Mouse (Mus musculus) lung, postnatal 0 days (tissue): ENCODE measurements around the gene Myh8. TPM values are rescaled to one million over a fixed set of nuclear protein-coding genes. Genes with fewer than 3 reads are reported as not detected.

ENCODE experiments used
- ATAC-seq: fragments of 200-750 bp; cut with Nextera tagmentation; 2 replicates; pipeline ENCODE4 v1.8.0; 2017; ENCODE audit warnings: moderate library complexity
- DNase-seq: peaks from one replicate; pipeline ENCODE4 v3.0.0-alpha.2; 2016; ENCODE audit warnings: low spot score
- H3K27ac ChIP-seq: fragments of 300-500 bp; sonication (generic); 2 replicates; pipeline ENCODE4 v1.5.1; 2014; ENCODE audit warnings: antibody characterized with exemption, mild to moderate bottlenecking, low read length, mixed read lengths
- H3K27me3 ChIP-seq: fragments of 300-500 bp; sonication (generic); replicated peaks from 2 replicates; pipeline ENCODE4 v1.6.1; 2014; ENCODE audit warnings: low read length, mixed read lengths; ENCODE audit not compliant: insufficient read depth
- H3K36me3 ChIP-seq: fragments of 300-500 bp; sonication (generic); 2 replicates; pipeline ENCODE4 v1.6.1; 2014; ENCODE audit warnings: low read length, mixed read lengths; ENCODE audit not compliant: insufficient read depth
- H3K4me1 ChIP-seq: fragments of 300-500 bp; sonication (generic); 2 replicates; pipeline ENCODE4 v1.6.1; 2014; ENCODE audit warnings: antibody characterized with exemption, low read depth, low read length, mixed read lengths; ENCODE audit not compliant: insufficient read depth
- H3K4me2 ChIP-seq: fragments of 300-500 bp; sonication (generic); replicated peaks from 2 replicates; pipeline ENCODE4 v1.6.1; 2014; ENCODE audit warnings: low read depth, mild to moderate bottlenecking, low read length, moderate library complexity, mixed read lengths
- H3K4me3 ChIP-seq: fragments of 300-500 bp; sonication (generic); 2 replicates; pipeline ENCODE4 v1.5.1; 2014; ENCODE audit warnings: low read depth, low read length
- H3K9ac ChIP-seq: fragments of 300-500 bp; sonication (generic); replicated peaks from 2 replicates; pipeline ENCODE4 v1.6.1; 2014; ENCODE audit warnings: low read depth, mild to moderate bottlenecking
- H3K9me3 ChIP-seq: fragments of 300-500 bp; sonication (generic); 2 replicates; pipeline ENCODE4 v1.6.1; 2016; ENCODE audit warnings: low read length, mixed read lengths
- CTCF ChIP-seq: IDR thresholded peaks from 2 replicates; pipeline ENCODE4 v1.5.1; 2016; ENCODE audit warnings: antibody characterized with exemption, mild to moderate bottlenecking
- EP300 ChIP-seq: IDR thresholded peaks from 2 replicates; pipeline ENCODE4 v1.6.1; 2016; ENCODE audit warnings: antibody characterized with exemption, mild to moderate bottlenecking, control low read depth
- WGBS: fragments of 180-500 bp; shearing (Covaris S2); extraction: QIAGEN DNeasy Blood & Tissue Kit; methylation state at CpG from one replicate; pipeline ENCODE4 v1.1.7; 2014; 5-methylcytosine and 5-hydroxymethylcytosine counted together
- polyA plus RNA-seq: library from polyadenylated mRNA; unstranded; fragments of >200 nt; fragmentation: Nextera tagmentation; extraction: Ambion mirVana; gene quantifications from 2 replicates; pipeline ENCODE4 v1.2.1, GENCODE M21; 2015

Gene Myh8
- polyA plus RNA-seq: 0.18 and 0.29 TPM in 2 replicates

DNA sequence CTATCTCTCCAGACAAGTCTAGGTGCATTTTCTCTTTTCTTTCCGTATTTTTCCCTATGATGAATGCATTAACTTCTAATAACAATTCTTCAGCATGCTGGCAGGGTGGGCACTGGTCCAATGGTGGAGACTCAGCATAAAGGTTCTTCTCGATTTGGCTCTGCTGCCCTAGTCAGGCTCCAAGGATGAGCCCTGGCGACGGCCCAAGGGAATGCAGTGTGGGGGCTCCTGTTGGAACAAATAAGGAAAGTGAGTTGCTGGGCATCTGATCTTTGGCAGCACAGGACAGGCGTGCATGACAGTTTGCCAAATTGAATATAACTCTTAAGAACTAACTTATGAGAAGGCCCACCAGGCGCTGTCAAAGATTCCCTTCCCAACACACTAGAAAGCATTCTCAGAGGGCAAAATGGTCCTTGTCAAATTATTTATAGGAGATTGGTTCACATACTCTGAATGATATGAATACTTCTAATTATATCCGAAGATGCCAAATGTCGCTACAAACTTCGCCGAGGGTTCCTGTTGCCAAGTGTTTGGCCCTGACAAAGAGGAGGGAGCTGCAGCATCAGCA lies at the start of gene Myh8:
TSS of gene Myh8 (plus strand) at position 524 of the 574 bp plus-strand sequence.
- Histone ChIP-seq H3K9ac (no peak within 1 kb of the TSS), H3K27ac (no peak within 1 kb of the TSS), H3K36me3 (no peaks in the 10 kb centered on the region), H3K4me3 (no peak within 1 kb of the TSS), H3K9me3 (no peaks in the 10 kb centered on the region), H3K4me2 (no peak within 1 kb of the TSS), H3K4me1 (no peaks in the 10 kb centered on the region), H3K27me3 (no peaks in the 10 kb centered on the region)
- DNase-seq (no peak), ATAC-seq (no peak)
- TF ChIP-seq CTCF: no peak
- TF ChIP-seq EP300: no peak
- WGBS: 58% methylated on average over 10 of the region's 10 CpGs

DNA sequence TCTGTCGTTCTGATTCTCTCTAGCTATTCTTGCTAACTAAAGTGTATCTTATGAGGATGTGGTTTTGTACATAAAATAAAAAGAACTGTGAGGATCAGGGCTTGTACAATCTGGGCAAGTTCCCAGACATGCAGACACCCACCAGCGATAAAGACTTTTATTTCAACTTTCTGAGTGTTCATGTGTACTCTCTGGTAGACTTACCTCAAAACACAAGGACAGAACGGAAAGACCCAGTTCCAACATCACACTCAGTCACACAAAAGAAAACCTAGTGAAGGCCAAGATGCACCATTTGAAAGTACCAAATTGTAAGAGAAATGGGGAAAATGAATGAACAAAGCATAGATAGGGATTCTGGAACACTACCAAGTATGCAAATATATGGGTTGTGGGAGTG lies 48.2 kb upstream of the Myh8 start:
- no peak for DNase-seq
- Histone ChIP-seq H3K27ac (no peak overlapping the region), H3K36me3 (no peaks in the 10 kb centered on the region), H3K9ac (no peak overlapping the region), H3K9me3 (no peaks in the 10 kb centered on the region), H3K27me3 (no peaks in the 10 kb centered on the region), H3K4me1 (no peaks in the 10 kb centered on the region), H3K4me2 (no peak overlapping the region), H3K4me3 (no peak overlapping the region)
- ATAC-seq: no peak
- WGBS: 72% methylated on average over 3 of the region's 3 CpGs
- TF ChIP-seq CTCF (no peak), EP300 (no peak)

- WGBS: 75% methylated on average over 5 of the region's 5 CpGs
- H3K4me1 ChIP-seq: no peaks in the 10 kb centered on the region
- no peak overlapping the region for H3K4me3 ChIP-seq
- H3K36me3 ChIP-seq: no peaks in the 10 kb centered on the region
- no peak overlapping the region for H3K4me2 ChIP-seq
- ATAC-seq: no peak
- TF ChIP-seq CTCF (no peak), EP300 (no peak)
- H3K27me3 ChIP-seq: no peaks in the 10 kb centered on the region
- DNase-seq: no peak
- H3K9me3 ChIP-seq: no peaks in the 10 kb centered on the region
- no peak overlapping the region for H3K9ac ChIP-seq
- no peak overlapping the region for H3K27ac ChIP-seq
Observed at GRCm38 (mm10) chr11:67229166-67229565, 47.8 kb upstream of the Myh8 start.

- Histone ChIP-seq H3K9ac (no peak overlapping the region), H3K4me1 (no peaks in the 10 kb centered on the region), H3K4me3 (no peak overlapping the region), H3K36me3 (no peaks in the 10 kb centered on the region), H3K4me2 (no peak overlapping the region), H3K27me3 (no peaks in the 10 kb centered on the region), H3K27ac (no peak overlapping the region), H3K9me3 (no peaks in the 10 kb centered on the region)
- 64% methylated on average over 2 of the region's 2 CpGs for WGBS
- DNase-seq: peak; percentile 75
- ATAC-seq: peak; percentile 54; the same call in 1 of the 2 replicates
- TF ChIP-seq CTCF (no peak), EP300 (no peak)
Observed at GRCm38 (mm10) chr11:67229946-67230345, 47.0 kb upstream of the Myh8 start.

DNA sequence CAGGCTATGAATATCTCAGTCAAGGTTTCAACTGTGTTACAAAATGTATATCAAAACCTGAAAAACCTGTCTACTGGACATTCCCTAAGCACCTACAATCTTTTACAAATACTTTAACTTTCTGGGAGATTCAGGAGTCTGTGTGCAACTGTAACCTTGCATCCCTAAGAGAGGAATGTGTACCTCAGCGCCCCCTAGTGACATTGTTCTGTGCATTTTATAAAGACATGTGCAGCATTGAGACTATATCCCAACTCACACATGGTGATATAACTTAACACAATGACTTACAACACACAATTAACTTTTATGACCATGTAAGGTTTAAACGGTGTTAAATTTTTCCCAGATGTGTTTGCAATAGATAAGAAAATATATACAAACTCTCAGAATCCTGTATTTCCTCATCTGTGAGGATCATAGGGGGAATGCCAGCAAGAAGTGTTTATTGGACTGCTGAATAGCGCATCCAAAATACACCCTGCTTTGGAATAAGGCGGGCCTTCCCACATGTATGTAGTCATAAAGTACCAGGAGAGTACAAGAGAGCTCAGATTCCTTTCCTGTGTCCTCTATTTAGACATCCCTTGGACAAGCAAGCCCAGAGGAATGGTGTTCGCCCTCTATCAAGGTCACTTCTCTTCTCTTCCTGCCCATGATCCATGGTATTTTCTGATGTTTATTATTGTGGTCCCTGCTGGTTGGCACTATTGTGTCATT lies 41.1 kb upstream of the Myh8 start:
- H3K9ac ChIP-seq: no peak overlapping the region
- DNase-seq: peak; percentile 64
- H3K36me3 ChIP-seq: no peaks in the 10 kb centered on the region
- H3K4me2 ChIP-seq: no peak overlapping the region
- TF ChIP-seq CTCF: peak; percentile 69
- TF ChIP-seq EP300: no peak
- H3K4me1 ChIP-seq: no peaks in the 10 kb centered on the region
- no peaks in the 10 kb centered on the region for H3K27me3 ChIP-seq
- WGBS: 61% methylated on average over 5 of the region's 5 CpGs
- ATAC-seq: no peak
- H3K9me3 ChIP-seq: no peaks in the 10 kb centered on the region
- no peak overlapping the region for H3K27ac ChIP-seq
- no peak overlapping the region for H3K4me3 ChIP-seq

DNA sequence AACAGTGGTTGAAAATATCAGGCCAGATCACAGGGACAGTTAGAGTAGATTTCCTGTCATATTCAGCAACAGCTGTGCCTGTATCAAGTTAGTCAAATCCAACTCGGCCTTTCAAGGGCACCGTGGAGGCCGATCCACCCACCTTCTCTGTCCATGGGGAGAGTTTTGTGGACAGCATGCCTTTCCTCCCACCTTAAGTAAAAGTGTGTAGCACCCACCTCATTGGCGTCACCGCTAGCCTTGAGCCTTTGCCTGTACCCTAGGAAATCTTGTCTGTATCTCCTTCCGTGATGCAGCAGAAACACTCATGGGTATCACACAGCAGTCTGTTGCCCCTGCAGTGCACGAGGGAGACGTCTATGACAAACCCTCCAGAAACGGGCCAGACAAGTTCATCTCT lies 40.1 kb upstream of the Myh8 start:
- ATAC-seq (no peak), DNase-seq (no peak)
- no peak overlapping the region for H3K4me3 ChIP-seq
- WGBS: 86% methylated on average over 9 of the region's 9 CpGs
- H3K9me3 ChIP-seq: no peaks in the 10 kb centered on the region
- H3K27ac ChIP-seq: no peak overlapping the region
- TF ChIP-seq CTCF (no peak), EP300 (no peak)
- no peaks in the 10 kb centered on the region for H3K27me3 ChIP-seq
- no peaks in the 10 kb centered on the region for H3K4me1 ChIP-seq
- H3K4me2 ChIP-seq: no peak overlapping the region
- H3K36me3 ChIP-seq: no peaks in the 10 kb centered on the region
- H3K9ac ChIP-seq: no peak overlapping the region
